Mouse (Mus musculus): ENCODE results near the gene Gprin2. TPM values are rescaled to one million over a fixed set of nuclear protein-coding genes. Genes with fewer than 3 reads are reported as not detected.

The Gprin2 gene
- total and polyA plus RNA-seq, 3 experiments: 0.05 TPM; not detected in 2

DNA sequence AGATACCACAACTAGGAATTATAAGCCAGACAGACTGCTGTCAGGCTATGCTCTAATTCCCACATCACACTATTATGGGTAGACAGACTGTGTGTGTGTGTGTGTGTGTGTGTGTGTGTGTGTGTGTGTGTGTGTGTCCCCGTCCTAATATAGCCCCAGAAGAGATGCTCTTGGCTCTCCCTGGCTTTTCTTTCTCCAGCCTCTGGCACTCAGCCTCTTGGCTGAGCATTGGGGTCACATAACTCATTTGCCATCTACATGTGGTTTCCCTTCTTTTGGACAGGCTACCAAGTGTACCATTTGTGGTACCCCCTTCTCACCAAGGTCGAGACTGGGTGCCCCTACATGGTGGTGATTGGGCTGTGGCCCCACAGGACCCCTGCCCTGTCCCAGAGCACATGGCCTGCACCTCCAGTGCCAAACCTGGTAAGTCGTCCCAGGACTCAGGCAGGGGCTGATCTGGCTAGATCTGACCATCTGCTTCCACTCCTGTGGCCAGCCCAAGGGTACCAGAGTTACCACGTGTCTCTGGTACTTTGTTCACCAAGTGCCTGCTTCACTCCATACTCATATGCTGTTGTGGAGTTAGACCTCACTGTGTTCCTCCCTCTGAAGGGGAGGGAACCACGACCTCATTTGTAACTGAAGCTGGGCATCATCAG lies 20.1 kb upstream of the Gprin2 start:
- no peaks in the 10 kb centered on the region for H3K4me1 ChIP-seq (ENCODE audit: insufficient read depth, low read depth, low read length)
- TF ChIP-seq TAL1 (conservative IDR thresholded peaks at IDR 0.05; ENCODE audit: low read depth, low read length) (no peak), GATA2 (IDR thresholded peaks at IDR 0.05; ENCODE audit: borderline replicate concordance, low read depth, low read length) (no peak), POLR2AphosphoS5 (IDR thresholded peaks at IDR 0.05; ENCODE audit: insufficient replicate concordance, low read depth, low read length) (no peak), CTCF (IDR thresholded peaks at IDR 0.05; ENCODE audit: low read depth, low read length) (no peak), GATA1 (IDR thresholded peaks at IDR 0.05; ENCODE audit: borderline replicate concordance, low read length) (no peak)
- DNase-seq (ENCODE audit: low spot score) (no peak), ATAC-seq (ENCODE audit: extremely low read depth, insufficient number of reproducible peaks, low FRiP score, poor library complexity, severe bottlenecking) (no peak)
- H3K9me3 ChIP-seq (replicated peaks): no peaks in the 10 kb centered on the region
- no peaks in the 10 kb centered on the region for H3K36me3 ChIP-seq (replicated peaks)
- no peak overlapping the region for H3K4me3 ChIP-seq (ENCODE audit: low read depth, low read length)
- peaks cover 3% of the 10 kb centered on the region; the same call in 1 of the 2 replicates for H3K27me3 ChIP-seq (ENCODE audit: insufficient read depth, low read length)

GRCm38 (mm10) chr14:34220426-34220825 lies 19.0 kb upstream of the Gprin2 start:
- no peaks in the 10 kb centered on the region for H3K4me1 ChIP-seq (ENCODE audit: insufficient read depth, low read depth, low read length)
- ATAC-seq (ENCODE audit: extremely low read depth, insufficient number of reproducible peaks, low FRiP score, poor library complexity, severe bottlenecking): no peak
- H3K27me3 ChIP-seq (ENCODE audit: insufficient read depth, low read length): peaks cover 3% of the 10 kb centered on the region; the same call in 1 of the 2 replicates
- no peak for DNase-seq (ENCODE audit: low spot score)
- no peaks in the 10 kb centered on the region for H3K36me3 ChIP-seq (replicated peaks)
- no peak overlapping the region for H3K4me3 ChIP-seq (ENCODE audit: low read depth, low read length)
- TF ChIP-seq POLR2AphosphoS5 (IDR thresholded peaks at IDR 0.05; ENCODE audit: insufficient replicate concordance, low read depth, low read length): no peak
- no peak for TF ChIP-seq GATA2 (IDR thresholded peaks at IDR 0.05; ENCODE audit: borderline replicate concordance, low read depth, low read length)
- no peak for TF ChIP-seq GATA1 (IDR thresholded peaks at IDR 0.05; ENCODE audit: borderline replicate concordance, low read length)
- TF ChIP-seq TAL1 (conservative IDR thresholded peaks at IDR 0.05; ENCODE audit: low read depth, low read length): no peak
- no peak for TF ChIP-seq CTCF (IDR thresholded peaks at IDR 0.05; ENCODE audit: low read depth, low read length)
- H3K9me3 ChIP-seq (replicated peaks): no peaks in the 10 kb centered on the region

GRCm38 (mm10) chr14:34219786-34220198 lies 18.3 kb upstream of the Gprin2 start:
- Histone ChIP-seq H3K4me1 (ENCODE audit: insufficient read depth, low read depth, low read length) (no peaks in the 10 kb centered on the region), H3K36me3 (replicated peaks) (no peaks in the 10 kb centered on the region), H3K27me3 (ENCODE audit: insufficient read depth, low read length) (peaks cover 3% of the 10 kb centered on the region; the same call in 1 of the 2 replicates), H3K4me3 (ENCODE audit: low read depth, low read length) (no peak overlapping the region), H3K9me3 (replicated peaks) (no peaks in the 10 kb centered on the region)
- TF ChIP-seq GATA1 (IDR thresholded peaks at IDR 0.05; ENCODE audit: borderline replicate concordance, low read length) (no peak), CTCF (IDR thresholded peaks at IDR 0.05; ENCODE audit: low read depth, low read length) (no peak), GATA2 (IDR thresholded peaks at IDR 0.05; ENCODE audit: borderline replicate concordance, low read depth, low read length) (no peak), TAL1 (conservative IDR thresholded peaks at IDR 0.05; ENCODE audit: low read depth, low read length) (no peak), POLR2AphosphoS5 (IDR thresholded peaks at IDR 0.05; ENCODE audit: insufficient replicate concordance, low read depth, low read length) (no peak)
- ATAC-seq (ENCODE audit: extremely low read depth, insufficient number of reproducible peaks, low FRiP score, poor library complexity, severe bottlenecking) (no peak), DNase-seq (ENCODE audit: low spot score) (peak; percentile 53)

- no peaks in the 10 kb centered on the region for H3K4me1 ChIP-seq (ENCODE audit: insufficient read depth, low read depth, low read length)
- DNase-seq (ENCODE audit: low spot score): no peak
- H3K27me3 ChIP-seq (ENCODE audit: insufficient read depth, low read length): peaks cover 3% of the 10 kb centered on the region; the same call in 1 of the 2 replicates
- H3K4me3 ChIP-seq (ENCODE audit: low read depth, low read length): no peak within 1 kb of the TSS
- no peak for ATAC-seq (ENCODE audit: extremely low read depth, insufficient number of reproducible peaks, low FRiP score, poor library complexity, severe bottlenecking)
- no peaks in the 10 kb centered on the region for H3K36me3 ChIP-seq (replicated peaks)
- TF ChIP-seq TAL1 (conservative IDR thresholded peaks at IDR 0.05; ENCODE audit: low read depth, low read length) (no peak), GATA1 (IDR thresholded peaks at IDR 0.05; ENCODE audit: borderline replicate concordance, low read length) (no peak), POLR2AphosphoS5 (IDR thresholded peaks at IDR 0.05; ENCODE audit: insufficient replicate concordance, low read depth, low read length) (no peak), CTCF (IDR thresholded peaks at IDR 0.05; ENCODE audit: low read depth, low read length) (no peak), GATA2 (IDR thresholded peaks at IDR 0.05; ENCODE audit: borderline replicate concordance, low read depth, low read length) (no peak)
- H3K9me3 ChIP-seq (replicated peaks): no peaks in the 10 kb centered on the region
These were observed 17.8 kb upstream of the Gprin2 start, which contains the start of gene Syt15 for GRCm38 (mm10) chr14:34219295-34219694. Gene Syt15 (plus strand): TSS chr14:34219595.

DNA sequence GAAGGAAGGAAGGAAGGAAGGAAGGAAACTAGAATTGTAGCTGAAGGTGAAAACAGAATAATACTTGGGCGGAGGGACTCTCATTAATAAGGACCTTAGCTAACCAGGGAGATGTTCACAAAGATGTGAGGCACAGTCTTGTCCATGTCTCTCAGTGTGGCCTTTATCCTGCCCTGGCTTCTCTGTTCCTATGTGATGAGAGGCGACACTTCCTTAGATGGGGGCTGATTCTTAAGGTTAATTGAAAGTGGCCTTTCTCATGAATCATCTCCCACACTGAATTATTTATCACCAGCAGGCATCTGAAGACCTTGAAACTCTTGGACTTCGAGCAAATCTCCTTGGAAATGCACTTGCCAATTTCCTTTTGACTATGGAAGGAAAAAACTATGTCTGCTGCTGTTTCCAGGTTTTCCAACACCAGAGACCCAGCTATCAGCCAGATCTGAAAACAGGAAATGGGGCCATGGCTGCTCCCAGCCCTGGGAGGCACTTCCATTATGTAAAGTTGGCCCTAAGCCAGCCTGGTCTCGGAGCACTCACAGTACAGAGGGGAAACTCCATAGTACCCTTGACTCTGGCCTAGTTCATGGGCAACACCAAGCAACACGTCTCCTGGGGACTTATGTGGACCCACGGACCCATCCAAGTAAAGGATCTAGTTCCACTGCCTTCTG lies 14.1 kb upstream of the Gprin2 start:
- DNase-seq (ENCODE audit: low spot score) (no peak), ATAC-seq (ENCODE audit: extremely low read depth, insufficient number of reproducible peaks, low FRiP score, poor library complexity, severe bottlenecking) (no peak)
- Histone ChIP-seq H3K9me3 (replicated peaks) (no peaks in the 10 kb centered on the region), H3K4me1 (ENCODE audit: insufficient read depth, low read depth, low read length) (no peaks in the 10 kb centered on the region), H3K4me3 (ENCODE audit: low read depth, low read length) (no peak overlapping the region), H3K36me3 (replicated peaks) (no peaks in the 10 kb centered on the region), H3K27me3 (ENCODE audit: insufficient read depth, low read length) (peaks cover 6% of the 10 kb centered on the region; the same call in 1 of the 2 replicates)
- no peak for TF ChIP-seq TAL1 (conservative IDR thresholded peaks at IDR 0.05; ENCODE audit: low read depth, low read length)
- TF ChIP-seq GATA1 (IDR thresholded peaks at IDR 0.05; ENCODE audit: borderline replicate concordance, low read length): no peak
- no peak for TF ChIP-seq CTCF (IDR thresholded peaks at IDR 0.05; ENCODE audit: low read depth, low read length)
- no peak for TF ChIP-seq POLR2AphosphoS5 (IDR thresholded peaks at IDR 0.05; ENCODE audit: insufficient replicate concordance, low read depth, low read length)
- TF ChIP-seq GATA2 (IDR thresholded peaks at IDR 0.05; ENCODE audit: borderline replicate concordance, low read depth, low read length): no peak

- Histone ChIP-seq H3K36me3 (replicated peaks) (no peaks in the 10 kb centered on the region), H3K4me1 (ENCODE audit: insufficient read depth, low read depth, low read length) (no peaks in the 10 kb centered on the region), H3K27me3 (ENCODE audit: insufficient read depth, low read length) (peaks cover 3% of the 10 kb centered on the region; the same call in 1 of the 2 replicates), H3K9me3 (replicated peaks) (no peaks in the 10 kb centered on the region), H3K4me3 (ENCODE audit: low read depth, low read length) (no peak overlapping the region)
- ATAC-seq (ENCODE audit: extremely low read depth, insufficient number of reproducible peaks, low FRiP score, poor library complexity, severe bottlenecking) (no peak), DNase-seq (ENCODE audit: low spot score) (no peak)
- TF ChIP-seq GATA2 (IDR thresholded peaks at IDR 0.05; ENCODE audit: borderline replicate concordance, low read depth, low read length): no peak
- no peak for TF ChIP-seq POLR2AphosphoS5 (IDR thresholded peaks at IDR 0.05; ENCODE audit: insufficient replicate concordance, low read depth, low read length)
- no peak for TF ChIP-seq TAL1 (conservative IDR thresholded peaks at IDR 0.05; ENCODE audit: low read depth, low read length)
- no peak for TF ChIP-seq GATA1 (IDR thresholded peaks at IDR 0.05; ENCODE audit: borderline replicate concordance, low read length)
- TF ChIP-seq CTCF (IDR thresholded peaks at IDR 0.05; ENCODE audit: low read depth, low read length): no peak
These were observed 8.5 kb upstream of the Gprin2 start for GRCm38 (mm10) chr14:34209942-34210341.
